Mouse (Mus musculus): Measurements from ENCODE around the gene Asic3.

The Asic3 gene

DNA sequence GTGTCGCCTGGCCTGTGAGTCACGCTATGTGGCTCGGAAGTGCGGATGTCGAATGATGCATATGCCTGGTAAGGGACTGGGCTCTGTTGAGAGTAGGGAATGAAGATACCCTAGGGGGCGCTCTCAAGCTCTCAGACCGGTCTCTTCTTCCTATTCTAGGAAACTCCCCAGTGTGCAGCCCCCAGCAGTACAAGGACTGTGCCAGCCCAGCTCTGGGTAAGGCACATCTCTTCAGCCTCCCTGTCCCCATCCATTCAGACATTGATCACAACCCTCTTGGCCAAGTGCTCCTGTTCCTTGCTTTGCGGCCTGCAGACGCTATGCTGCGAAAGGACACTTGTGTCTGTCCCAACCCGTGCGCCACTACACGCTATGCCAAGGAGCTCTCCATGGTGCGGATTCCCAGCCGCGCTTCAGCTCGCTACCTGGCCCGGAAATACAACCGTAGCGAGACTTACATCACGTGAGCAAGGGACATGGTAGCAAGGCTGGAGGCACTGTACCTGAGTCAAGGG, 3.1 kb downstream of the Asic3 start:
- ATAC-seq (ENCODE audit: insufficient number of reproducible peaks, low FRiP score, low TSS enrichment) = peak; percentile 68

DNA sequence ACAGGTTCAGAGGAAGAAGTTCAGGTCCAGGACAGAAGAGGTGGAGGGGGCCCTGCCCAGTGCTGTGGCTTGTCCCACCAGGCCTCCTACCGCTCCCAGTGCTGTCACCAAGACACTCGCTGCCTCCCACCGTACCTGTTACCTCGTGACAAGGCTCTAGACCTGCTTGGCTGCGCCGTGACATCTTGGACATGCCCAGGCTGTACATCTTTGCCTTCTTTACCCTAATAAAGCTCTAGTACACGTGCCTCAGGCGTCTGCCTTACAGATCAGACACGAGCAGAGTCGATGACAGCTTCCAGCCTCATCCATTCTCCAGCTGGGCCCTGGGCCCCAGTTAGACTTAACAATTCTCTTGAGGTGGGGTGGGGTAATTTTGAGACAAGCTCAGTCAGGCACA, 4.4 kb downstream of the Asic3 start:
- no peak for ATAC-seq (ENCODE audit: insufficient number of reproducible peaks, low FRiP score, low TSS enrichment)

DNA sequence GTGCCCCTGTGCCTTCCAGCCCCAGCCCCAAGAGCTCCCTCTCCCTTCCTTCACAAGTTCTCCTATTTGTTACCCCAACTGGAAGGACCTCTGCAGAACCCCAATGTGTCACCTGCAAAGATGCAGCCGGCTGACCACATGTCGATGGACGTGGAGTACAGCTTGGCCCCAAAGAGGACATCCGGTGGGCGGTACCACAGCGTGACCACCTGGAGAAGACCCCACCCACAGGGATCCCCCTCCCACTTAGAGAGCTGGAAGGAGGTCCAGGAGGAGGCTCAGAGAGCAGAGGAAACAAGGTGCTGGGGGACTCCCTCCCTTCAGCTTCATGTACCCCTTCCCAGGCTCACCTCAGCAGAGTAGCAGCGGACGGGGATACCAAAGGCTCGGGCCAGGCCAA, 7.2 kb downstream of the Asic3 start:
- no peak for ATAC-seq (ENCODE audit: insufficient number of reproducible peaks, low FRiP score, low TSS enrichment)

- ATAC-seq (ENCODE audit: insufficient number of reproducible peaks, low FRiP score, low TSS enrichment) = peak; percentile 95
These were observed 10.2 kb downstream of the Asic3 start, which contains the start of the genes Cdk5 and Slc4a2 for GRCm38 (mm10) chr5:24423129-24424003. Gene Cdk5 (minus strand): TSS chr5:24423530. Gene Slc4a2 (plus strand): TSS chr5:24423837.

GRCm38 (mm10) chr5:24424004-24424781, 11.0 kb downstream of the Asic3 start:
- ATAC-seq (ENCODE audit: insufficient number of reproducible peaks, low FRiP score, low TSS enrichment) = no peak

- no peak for ATAC-seq (ENCODE audit: insufficient number of reproducible peaks, low FRiP score, low TSS enrichment)
These were observed 11.7 kb downstream of the Asic3 start for GRCm38 (mm10) chr5:24424861-24425411.

GRCm38 (mm10) chr5:24425421-24426036, 12.3 kb downstream of the Asic3 start:
- ATAC-seq (ENCODE audit: insufficient number of reproducible peaks, low FRiP score, low TSS enrichment) = no peak

DNA sequence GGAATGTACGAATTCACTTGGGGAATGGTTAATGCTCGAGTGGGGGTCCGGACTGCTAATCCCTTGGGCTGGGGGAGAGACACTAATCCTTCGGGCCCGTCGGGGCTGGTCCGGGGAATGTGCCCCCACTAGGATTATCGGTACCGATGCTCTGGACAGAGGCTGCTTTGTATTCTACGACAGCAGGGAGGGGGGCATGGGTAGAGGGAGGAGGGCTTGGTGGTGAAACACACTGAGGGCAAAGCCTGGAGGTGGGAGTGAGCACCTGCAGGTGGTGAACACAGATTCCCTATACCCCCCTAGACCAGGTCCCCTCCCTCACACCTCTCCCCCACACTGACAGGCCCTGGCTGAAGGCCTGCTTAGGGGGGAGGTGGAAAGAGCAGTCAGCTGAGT, 12.8 kb downstream of the Asic3 start:
- ATAC-seq (ENCODE audit: insufficient number of reproducible peaks, low FRiP score, low TSS enrichment) = no peak

DNA sequence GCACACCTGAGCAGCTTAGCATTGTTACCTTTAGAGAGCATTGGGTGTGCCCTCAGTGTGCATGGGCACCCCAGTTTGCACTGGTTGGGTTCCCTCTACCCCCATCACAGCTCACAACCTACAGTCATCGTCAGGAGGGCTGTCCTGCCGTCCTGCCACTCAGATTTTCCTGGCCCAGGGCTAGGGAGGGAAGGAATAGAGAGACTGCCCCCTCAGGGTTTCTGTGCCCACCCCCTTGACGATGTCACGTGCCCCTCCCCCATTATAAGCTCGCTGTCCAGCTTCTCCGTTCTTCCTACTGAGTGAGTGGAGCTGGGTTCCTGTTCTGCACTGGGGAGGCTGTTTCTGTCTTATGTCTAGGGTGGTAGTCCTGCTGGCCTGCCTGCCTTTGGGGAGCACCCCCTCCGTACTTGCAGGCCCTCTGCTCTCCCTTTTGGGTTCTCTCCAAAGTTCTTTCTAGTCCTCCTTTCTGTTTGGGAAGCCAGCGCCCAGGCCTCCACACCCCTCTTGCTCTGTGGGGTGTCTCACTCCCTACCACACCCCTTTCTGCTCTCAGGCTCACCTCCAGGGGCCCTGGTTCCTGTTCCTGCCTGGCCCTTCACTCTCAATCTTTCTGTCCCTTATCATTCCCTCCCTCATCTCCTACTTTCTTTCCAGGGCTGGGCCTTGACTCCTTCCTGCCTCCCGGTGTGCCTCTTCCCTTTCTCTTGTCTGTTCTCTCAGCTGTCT, 13.5 kb downstream of the Asic3 start:
- ATAC-seq (ENCODE audit: insufficient number of reproducible peaks, low FRiP score, low TSS enrichment) = no peak

DNA sequence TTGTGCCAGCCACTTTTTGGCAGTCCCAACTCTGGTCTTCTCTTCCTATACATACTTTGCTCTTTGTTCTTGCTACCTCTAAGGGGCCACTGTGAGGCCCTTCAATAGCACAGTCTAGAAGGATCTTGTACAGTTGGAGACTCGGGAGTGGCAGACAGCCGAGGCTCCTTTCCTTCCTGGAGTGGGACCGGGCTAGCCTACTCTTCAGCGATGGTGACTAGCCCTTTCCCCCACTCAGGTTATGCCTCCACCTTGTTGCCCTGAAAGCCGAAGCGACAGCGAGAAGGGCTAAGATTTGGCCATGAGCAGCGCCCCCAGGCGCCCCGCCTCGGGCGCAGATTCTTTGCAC, 14.1 kb downstream of the Asic3 start:
- ATAC-seq (ENCODE audit: insufficient number of reproducible peaks, low FRiP score, low TSS enrichment) = no peak

- no peak for ATAC-seq (ENCODE audit: insufficient number of reproducible peaks, low FRiP score, low TSS enrichment)
These were observed 14.8 kb downstream of the Asic3 start for GRCm38 (mm10) chr5:24427981-24428402.

DNA sequence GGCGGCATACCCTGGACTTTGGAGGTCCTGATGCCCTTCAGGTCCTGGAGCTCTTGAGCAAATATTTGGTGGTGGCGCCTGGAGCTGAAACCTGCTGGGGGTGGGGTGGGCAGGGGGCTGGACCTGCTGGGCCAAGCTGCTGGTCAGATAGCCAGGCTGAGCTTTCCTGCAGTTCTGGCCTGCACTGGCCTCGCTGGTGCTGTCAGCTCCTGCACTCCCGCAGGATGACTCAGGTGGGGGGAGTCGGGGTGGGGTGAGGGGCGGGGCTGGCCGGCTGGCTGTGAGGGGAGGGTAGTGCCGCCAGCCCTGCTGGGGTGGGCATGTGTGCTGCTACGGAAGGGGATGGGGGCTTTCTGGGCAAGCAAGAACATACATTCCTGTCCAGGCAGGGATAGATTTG, 15.4 kb downstream of the Asic3 start:
- no peak for ATAC-seq (ENCODE audit: insufficient number of reproducible peaks, low FRiP score, low TSS enrichment)

DNA sequence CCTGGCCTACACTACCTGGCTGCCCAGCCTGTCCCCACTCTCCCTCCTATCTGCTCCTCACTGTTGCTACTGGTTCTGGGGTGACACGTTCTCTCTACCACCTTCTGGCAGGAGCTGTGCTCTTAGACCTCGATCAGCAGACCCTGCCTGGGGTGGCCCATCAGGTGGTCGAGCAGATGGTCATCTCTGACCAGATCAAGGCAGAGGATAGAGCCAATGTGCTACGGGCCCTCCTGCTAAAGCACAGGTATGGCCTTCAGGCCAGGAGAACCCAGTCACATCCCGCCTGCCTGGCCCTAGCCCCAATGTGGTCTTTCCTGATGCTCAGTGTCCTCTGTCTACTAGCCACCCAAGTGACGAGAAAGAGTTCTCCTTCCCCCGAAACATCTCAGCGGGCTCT, 20.8 kb downstream of the Asic3 start:
- no peak for ATAC-seq (ENCODE audit: insufficient number of reproducible peaks, low FRiP score, low TSS enrichment)

GRCm38 (mm10) chr5:24441187-24441586, 28.0 kb downstream of the Asic3 start:
- ATAC-seq (ENCODE audit: insufficient number of reproducible peaks, low FRiP score, low TSS enrichment) = no peak

DNA sequence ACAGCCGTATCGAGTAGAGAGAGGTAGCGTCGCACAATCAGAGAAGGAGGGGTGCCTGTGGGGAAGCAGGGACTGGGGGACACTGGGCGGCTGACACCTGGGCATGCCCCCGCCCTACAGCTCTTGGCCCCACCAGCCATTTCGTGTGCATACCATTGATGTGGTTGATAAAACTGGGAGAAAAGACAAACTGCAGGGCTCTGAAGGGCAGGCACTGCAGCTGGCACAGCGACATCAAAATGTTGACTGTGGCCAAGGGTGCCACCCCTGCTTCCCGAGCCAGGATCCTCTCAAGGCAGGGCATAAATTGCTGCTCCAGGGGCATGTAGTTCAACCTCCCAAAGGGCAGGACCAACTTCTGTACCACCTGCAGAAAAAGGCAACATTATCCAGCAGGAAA, 28.8 kb downstream of the Asic3 start:
- ATAC-seq (ENCODE audit: insufficient number of reproducible peaks, low FRiP score, low TSS enrichment) = no peak

- ATAC-seq (ENCODE audit: insufficient number of reproducible peaks, low FRiP score, low TSS enrichment) = no peak
These were observed 30.0 kb downstream of the Asic3 start for GRCm38 (mm10) chr5:24443204-24443603.

DNA sequence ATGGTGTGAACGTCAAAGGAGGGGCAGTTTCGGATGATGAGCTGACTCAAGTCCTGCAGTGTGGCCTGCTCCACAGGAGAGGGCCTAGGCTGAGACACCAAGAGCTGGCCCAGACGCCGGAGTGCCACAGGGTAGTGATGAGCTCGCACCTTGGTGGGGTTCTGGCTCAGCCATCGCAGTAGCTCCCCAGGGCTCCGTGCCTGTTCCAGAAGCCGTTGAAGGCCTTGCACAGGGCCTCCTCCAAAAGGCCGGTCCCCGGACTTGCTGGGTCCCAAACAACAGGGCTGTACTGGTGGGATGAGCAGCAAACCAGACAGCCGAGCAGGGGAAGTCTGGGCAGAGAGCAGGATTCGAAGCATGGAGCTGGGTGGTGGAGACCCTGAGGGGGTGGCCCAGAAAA, 30.7 kb downstream of the Asic3 start:
- no peak for ATAC-seq (ENCODE audit: insufficient number of reproducible peaks, low FRiP score, low TSS enrichment)

DNA sequence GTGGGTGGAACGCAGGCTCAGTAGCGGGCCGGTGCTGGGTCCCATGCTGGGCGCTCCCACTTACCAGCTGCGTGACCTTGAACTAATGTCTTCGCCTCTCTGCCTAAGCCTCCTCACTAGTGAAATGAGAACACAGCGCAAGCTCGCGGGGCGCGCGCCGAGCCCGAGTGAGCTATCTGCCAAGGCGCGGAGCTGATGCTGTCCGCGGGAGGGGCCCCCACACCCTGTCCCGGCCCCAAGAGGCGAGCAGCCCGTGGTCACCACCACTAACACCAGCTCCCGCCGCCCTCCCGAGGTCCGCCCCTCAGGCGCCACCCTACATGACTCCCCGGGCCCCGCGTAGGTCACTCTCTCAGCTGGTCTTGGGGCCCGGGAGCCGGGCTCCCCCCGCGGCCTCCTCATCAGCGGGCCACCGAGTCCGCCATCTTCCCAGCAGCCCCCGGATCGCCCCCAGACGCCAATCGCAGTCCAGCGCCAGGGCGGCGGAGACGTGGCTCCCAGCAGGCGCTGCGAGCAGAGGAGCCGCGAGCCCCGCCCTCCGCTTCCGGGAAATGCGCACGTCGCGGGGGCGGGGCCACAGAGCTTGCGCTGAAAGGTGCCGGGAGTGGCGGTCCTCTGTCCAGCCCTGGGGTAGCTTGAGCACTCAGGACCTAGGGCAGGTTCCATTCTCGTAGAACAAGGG, 31.7 kb downstream of the Asic3 start, which contains the start of gene Fastk:
TSS of gene Fastk (minus strand) at position 542 of the 682 bp plus-strand sequence.
- ATAC-seq (ENCODE audit: insufficient number of reproducible peaks, low FRiP score, low TSS enrichment) = peak; percentile 62

DNA sequence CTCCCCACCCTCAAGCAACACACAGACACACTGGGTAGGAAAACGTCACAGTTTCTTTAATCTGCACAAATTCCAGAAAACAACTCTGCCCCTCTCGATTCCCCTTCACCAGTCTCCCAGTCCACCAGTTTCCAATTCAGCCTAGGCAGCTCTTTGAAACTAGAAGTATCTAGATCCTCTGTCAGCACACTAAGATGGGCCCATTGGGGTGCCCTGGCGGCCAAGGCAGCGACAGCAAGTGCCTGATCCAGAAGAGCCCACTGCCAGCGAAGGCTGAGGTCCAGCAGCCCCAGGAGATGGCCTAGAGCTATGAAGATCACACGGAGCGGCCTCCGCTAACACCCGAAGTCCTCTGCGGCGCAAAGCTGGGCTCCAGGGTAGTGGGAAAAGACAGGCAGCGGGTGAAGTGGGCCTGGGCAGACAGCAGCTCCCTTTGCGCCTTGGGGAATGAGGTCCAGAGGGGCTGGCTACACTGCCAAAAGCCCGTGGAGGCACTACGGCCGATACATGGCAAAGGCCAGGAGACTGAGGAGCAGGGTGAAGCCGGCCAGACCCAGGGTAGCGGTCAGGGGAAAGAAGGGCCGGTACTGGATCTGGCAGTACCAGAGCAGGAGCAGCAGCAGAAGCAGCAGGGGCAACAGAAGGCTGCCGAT, 32.4 kb downstream of the Asic3 start:
- ATAC-seq (ENCODE audit: insufficient number of reproducible peaks, low FRiP score, low TSS enrichment) = no peak

Data from cerebellum, adult (tissue).